Mouse (Mus musculus) midbrain, postnatal 0 days (tissue): ENCODE measurements around the gene Rps6ka2. TPM values are rescaled to one million over a fixed set of nuclear protein-coding genes. Genes with fewer than 3 reads are reported as not detected.
A peak's percentile ranks its signal among the peaks of the same experiment; 100 is the strongest.

Experiments
- ATAC-seq: fragments of 200-750 bp; cut with Nextera tagmentation; 2 replicates; pipeline ENCODE4 v1.8.0; 2017; ENCODE audit warnings: moderate number of reproducible peaks, mild to moderate bottlenecking, moderate TSS enrichment, moderate library complexity; ENCODE audit not compliant: low FRiP score
- DNase-seq: peaks from one replicate; pipeline ENCODE4 v3.0.0-alpha.2; 2015; ENCODE audit warnings: low spot score
- H3K27ac ChIP-seq: fragments of 300-500 bp; sonication (generic); 2 replicates; pipeline ENCODE4 v1.5.1; 2014; ENCODE audit warnings: low read depth, mild to moderate bottlenecking, low read length, mixed read lengths
- H3K27me3 ChIP-seq: fragments of 300-500 bp; sonication (generic); 2 replicates; pipeline ENCODE4 v1.6.1; 2014; ENCODE audit warnings: low read length, control low read depth, mixed read lengths; ENCODE audit not compliant: insufficient read depth
- H3K36me3 ChIP-seq: fragments of 300-500 bp; sonication (generic); 2 replicates; pipeline ENCODE4 v1.6.1; 2014; ENCODE audit warnings: low read length, control low read depth, mixed read lengths; ENCODE audit not compliant: insufficient read depth
- H3K4me1 ChIP-seq: fragments of 300-500 bp; sonication (generic); 2 replicates; pipeline ENCODE4 v1.6.1; 2014; ENCODE audit warnings: mild to moderate bottlenecking, control low read depth, antibody characterized with exemption, low read length, mixed read lengths; ENCODE audit not compliant: insufficient read depth
- H3K4me2 ChIP-seq: fragments of 300-500 bp; sonication (generic); 2 replicates; pipeline ENCODE4 v1.6.1; 2014; ENCODE audit warnings: low read depth, mild to moderate bottlenecking, low read length, mixed read lengths; ENCODE audit not compliant: poor library complexity, severe bottlenecking
- H3K4me3 ChIP-seq: fragments of 300-500 bp; sonication (generic); 2 replicates; pipeline ENCODE4 v1.5.1; 2014; ENCODE audit warnings: low read depth, mild to moderate bottlenecking, low read length, moderate library complexity
- H3K9ac ChIP-seq: fragments of 300-500 bp; sonication (generic); replicated peaks from 2 replicates; pipeline ENCODE4 v1.6.1; 2014; ENCODE audit warnings: mild to moderate bottlenecking, low read length, moderate library complexity, mixed read lengths; ENCODE audit not compliant: poor library complexity, severe bottlenecking
- H3K9me3 ChIP-seq: fragments of 300-500 bp; sonication (generic); 2 replicates; pipeline ENCODE4 v1.6.1; 2016; ENCODE audit warnings: low read length, control low read depth
- CTCF ChIP-seq: IDR thresholded peaks from 2 replicates; pipeline ENCODE4 v1.5.1; 2016; ENCODE audit warnings: antibody characterized with exemption, mild to moderate bottlenecking
- WGBS: fragments of 180-500 bp; shearing (Covaris S2); extraction: QIAGEN DNeasy Blood & Tissue Kit; methylation state at CpG from one replicate; pipeline ENCODE4 v1.1.7; 2014; 5-methylcytosine and 5-hydroxymethylcytosine counted together
- polyA plus RNA-seq: library from polyadenylated mRNA; unstranded; fragments of >200 nt; fragmentation: Nextera tagmentation; extraction: Ambion mirVana; gene quantifications from 2 replicates; pipeline ENCODE4 v1.2.1, GENCODE M21; 2015
- total RNA-seq: library from RNA; depleted of rRNA; stranded (reverse); fragments of >200 nt; gene quantifications from 2 replicates; pipeline ENCODE4 v1.2.3, GENCODE M21; 2014

Rps6ka2 gene
- total and polyA plus RNA-seq, 2 experiments from 2014 or later, result 16.8 to 34.2 TPM

- TF ChIP-seq CTCF, result no peak
- H3K4me3 ChIP-seq, result no peak overlapping the region
- no peaks in the 10 kb centered on the region for H3K36me3 ChIP-seq
- 92% methylated on average over 4 of the region's 4 CpGs for WGBS
- no peaks in the 10 kb centered on the region for H3K27me3 ChIP-seq
- DNase-seq (no peak), ATAC-seq (no peak)
- no peak overlapping the region for H3K4me2 ChIP-seq
- H3K4me1 ChIP-seq, result peaks cover 5% of the 10 kb centered on the region; the same call in 1 of the 2 replicates
- H3K9ac ChIP-seq, result no peak overlapping the region
- H3K9me3 ChIP-seq, result no peaks in the 10 kb centered on the region
- H3K27ac ChIP-seq, result no peak overlapping the region
Observed at GRCm38 (mm10) chr17:7221310-7221709, 51.4 kb downstream of the Rps6ka2 start.

DNA sequence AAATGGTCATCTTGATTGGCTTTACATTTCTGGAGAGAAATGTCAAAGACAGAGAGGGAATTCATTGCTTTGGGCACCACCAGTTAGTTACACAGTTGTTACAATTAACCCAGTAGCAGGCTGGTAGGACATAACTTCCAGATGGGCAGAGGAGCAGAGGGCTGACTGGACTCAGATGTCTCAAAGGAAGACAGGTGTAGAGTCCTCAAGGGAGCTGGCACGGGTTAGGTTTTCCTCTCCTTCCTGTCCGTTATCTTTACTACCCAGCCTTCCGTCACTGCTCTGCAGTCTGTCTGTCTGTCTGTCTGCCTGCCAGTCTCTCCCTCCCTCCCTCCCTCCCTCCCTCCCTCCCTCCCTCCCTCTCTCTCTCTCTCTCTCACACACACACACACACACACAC is 52.3 kb downstream of the Rps6ka2 start:
- DNase-seq (no peak), ATAC-seq (no peak)
- Histone ChIP-seq H3K4me2 (no peak overlapping the region), H3K27me3 (no peaks in the 10 kb centered on the region), H3K4me1 (peaks cover 5% of the 10 kb centered on the region; the same call in 1 of the 2 replicates), H3K4me3 (no peak overlapping the region), H3K9me3 (no peaks in the 10 kb centered on the region), H3K36me3 (no peaks in the 10 kb centered on the region), H3K27ac (no peak overlapping the region), H3K9ac (no peak overlapping the region)
- no peak for TF ChIP-seq CTCF
- WGBS, result 76% methylated on average over 3 of the region's 3 CpGs

DNA sequence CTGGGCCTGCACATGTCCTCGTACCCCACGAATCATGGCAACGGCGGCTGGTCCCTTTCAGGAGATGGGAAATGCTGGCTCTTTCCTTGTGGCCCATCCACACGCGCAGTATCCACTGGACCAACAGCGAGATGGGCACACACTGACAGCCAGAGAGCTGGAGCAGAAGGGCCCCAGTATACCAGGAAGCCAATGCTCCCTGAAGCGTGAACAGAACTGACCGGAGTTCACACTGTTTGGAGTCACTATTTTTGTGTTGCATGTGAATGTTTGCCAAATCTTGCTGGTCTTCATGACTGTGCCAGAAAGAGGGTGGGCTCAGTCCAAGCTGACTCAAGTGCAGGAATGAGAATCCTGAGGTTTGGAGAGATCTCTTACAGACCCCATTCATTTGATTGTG is 58.6 kb downstream of the Rps6ka2 start:
- H3K9ac ChIP-seq, result no peak overlapping the region
- H3K36me3 ChIP-seq, result no peaks in the 10 kb centered on the region
- H3K4me1 ChIP-seq, result 0 out of 2 replicates have a peak, but pooled peaks cover 3% of the 10 kb centered on the region
- H3K27ac ChIP-seq, result no peak overlapping the region
- H3K27me3 ChIP-seq, result no peaks in the 10 kb centered on the region
- no peaks in the 10 kb centered on the region for H3K9me3 ChIP-seq
- TF ChIP-seq CTCF, result no peak
- no peak overlapping the region for H3K4me2 ChIP-seq
- DNase-seq (peak; percentile 86), ATAC-seq (peak; percentile 27; the same call in 1 of the 2 replicates)
- no peak overlapping the region for H3K4me3 ChIP-seq
- WGBS, result 87% methylated on average over 9 of the region's 9 CpGs

- no peaks in the 10 kb centered on the region for H3K36me3 ChIP-seq
- no peak overlapping the region for H3K4me3 ChIP-seq
- no peak for TF ChIP-seq CTCF
- H3K9me3 ChIP-seq, result no peaks in the 10 kb centered on the region
- H3K9ac ChIP-seq, result no peak overlapping the region
- DNase-seq, result no peak
- H3K4me2 ChIP-seq, result no peak overlapping the region
- no peaks in the 10 kb centered on the region for H3K27me3 ChIP-seq
- WGBS, result 69% methylated on average over 4 of the region's 4 CpGs
- no peak for ATAC-seq
- H3K4me1 ChIP-seq, result 0 out of 2 replicates have a peak, but pooled peaks cover 3% of the 10 kb centered on the region
- no peak overlapping the region for H3K27ac ChIP-seq
Observed at GRCm38 (mm10) chr17:7231312-7231711, 61.4 kb downstream of the Rps6ka2 start.

DNA sequence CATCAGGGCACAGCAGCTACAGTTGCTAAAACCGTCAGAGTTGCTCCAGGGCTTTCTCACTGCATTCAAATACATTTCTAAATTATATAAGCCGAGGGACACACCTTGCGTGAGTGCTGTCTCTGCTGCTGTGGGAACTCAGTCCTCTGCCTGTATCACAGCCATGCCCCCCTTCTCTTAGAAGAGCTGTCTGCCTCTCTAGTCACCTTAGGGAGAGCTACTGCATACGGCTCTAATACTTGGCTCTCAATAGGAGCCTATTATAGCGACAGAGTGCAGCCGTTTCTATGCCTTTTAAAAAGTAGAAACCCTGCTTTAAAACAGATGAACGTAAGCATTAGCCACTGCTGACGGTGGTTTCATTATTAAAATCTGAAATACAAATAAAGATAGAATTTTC is 61.9 kb downstream of the Rps6ka2 start:
- no peaks in the 10 kb centered on the region for H3K27me3 ChIP-seq
- no peak overlapping the region for H3K4me3 ChIP-seq
- 0 out of 2 replicates have a peak, but pooled peaks cover 3% of the 10 kb centered on the region for H3K4me1 ChIP-seq
- no peak overlapping the region for H3K9ac ChIP-seq
- WGBS, result 55% methylated on average over 8 of the region's 8 CpGs
- ATAC-seq (no peak; the same call in 1 of the 2 replicates), DNase-seq (no peak)
- no peak overlapping the region for H3K27ac ChIP-seq
- no peak overlapping the region for H3K4me2 ChIP-seq
- no peak for TF ChIP-seq CTCF
- no peaks in the 10 kb centered on the region for H3K36me3 ChIP-seq
- no peaks in the 10 kb centered on the region for H3K9me3 ChIP-seq

- Histone ChIP-seq H3K27me3 (no peaks in the 10 kb centered on the region), H3K9ac (no peak overlapping the region), H3K9me3 (no peaks in the 10 kb centered on the region), H3K36me3 (no peaks in the 10 kb centered on the region), H3K27ac (no peak overlapping the region), H3K4me3 (no peak overlapping the region), H3K4me1 (0 out of 2 replicates have a peak, but pooled peaks cover 3% of the 10 kb centered on the region), H3K4me2 (no peak overlapping the region)
- TF ChIP-seq CTCF, result no peak
- ATAC-seq (no peak), DNase-seq (no peak)
- WGBS, result 76% methylated on average over 7 of the region's 7 CpGs
Observed at GRCm38 (mm10) chr17:7232400-7232799, 62.5 kb downstream of the Rps6ka2 start.
